Mouse (Mus musculus) right cerebral cortex, postnatal 25 days (tissue): ENCODE measurements around the gene Ric1.

Experiments
- DNase-seq: peaks from one replicate; pipeline ENCODE4 v3.0.0; 2022

Gene Ric1

DNA sequence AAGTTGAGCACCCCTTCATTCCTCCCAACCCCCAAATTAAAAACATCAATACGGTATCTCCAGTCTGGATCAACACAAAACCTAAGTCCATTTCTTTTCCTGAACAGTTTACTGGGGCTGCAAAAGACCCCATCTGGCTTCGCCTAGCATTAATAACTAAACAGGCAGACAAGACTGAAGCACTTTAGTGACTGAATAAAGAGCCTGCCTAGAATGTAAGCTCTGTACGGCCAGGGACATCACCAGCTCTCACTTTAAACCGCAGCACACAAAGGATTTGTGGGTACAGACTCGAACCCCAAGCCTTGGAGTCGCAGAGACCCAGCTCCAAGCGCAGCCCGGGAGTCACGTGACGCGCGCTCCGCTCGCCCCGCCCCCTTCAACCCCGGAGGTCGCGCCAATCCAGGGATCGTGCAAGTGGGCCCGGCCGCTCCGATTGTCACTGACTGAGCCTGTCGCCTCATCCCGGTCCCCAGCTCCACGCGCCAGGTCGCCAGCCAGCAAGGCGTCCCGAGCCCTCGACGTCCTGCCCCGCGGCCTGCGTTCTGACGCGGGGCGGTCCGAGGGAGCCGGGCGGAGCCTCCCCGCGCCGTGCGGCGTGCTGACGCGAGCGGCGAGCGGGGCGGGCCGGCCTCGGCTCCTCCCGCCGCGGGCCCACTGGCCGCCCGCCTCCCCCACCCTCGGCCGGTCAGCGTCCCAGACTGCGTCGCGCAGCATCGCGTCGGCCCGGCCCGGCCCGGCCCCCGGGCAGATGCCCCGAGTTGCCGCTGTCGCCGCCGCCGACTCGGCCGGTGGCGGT is at the start of gene Ric1:
Gene Ric1 (plus strand): TSS at position 646 of the 799 bp plus-strand sequence.
- DNase-seq = peak; percentile 92

DNA sequence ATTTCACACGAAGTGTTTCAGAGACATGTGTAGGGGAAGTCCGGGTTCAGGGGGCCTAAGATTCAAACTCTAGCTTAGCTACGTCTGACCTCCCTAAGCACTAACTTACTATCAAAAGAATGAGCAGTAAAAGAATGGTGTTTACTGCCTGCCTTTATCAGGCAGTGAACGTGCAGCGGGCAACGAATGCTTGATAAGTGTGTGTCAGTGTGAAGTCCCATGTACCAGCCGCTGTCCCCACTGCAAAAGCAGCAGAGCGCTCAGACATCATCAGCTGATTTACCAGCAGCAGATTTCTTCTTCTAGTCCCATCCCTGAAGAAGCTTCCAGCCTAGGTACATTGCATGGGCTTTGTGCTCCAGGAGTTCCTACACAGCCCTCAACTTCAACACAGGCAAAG is 49.7 kb upstream of the Ric1 start:
- DNase-seq = no peak

DNA sequence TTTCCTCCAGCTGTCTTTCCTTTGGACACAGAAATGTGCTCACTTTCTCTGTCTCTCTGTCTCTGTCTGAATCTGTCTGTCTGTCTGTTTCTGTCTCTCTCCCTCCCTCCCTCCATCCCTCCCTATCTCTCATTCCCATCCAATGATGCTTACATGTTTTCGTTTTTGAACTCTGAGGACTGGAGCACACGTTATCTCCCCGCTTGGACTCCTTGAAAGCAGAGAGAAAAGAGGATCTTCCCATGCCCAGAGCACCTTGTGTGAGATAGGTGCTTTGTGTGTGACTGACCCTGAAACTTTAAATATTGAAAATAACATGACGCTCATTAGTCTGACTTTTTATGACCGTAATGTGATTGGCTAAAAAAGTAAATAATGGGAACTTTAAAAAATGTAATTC is 49.1 kb upstream of the Ric1 start:
- DNase-seq = no peak

DNA sequence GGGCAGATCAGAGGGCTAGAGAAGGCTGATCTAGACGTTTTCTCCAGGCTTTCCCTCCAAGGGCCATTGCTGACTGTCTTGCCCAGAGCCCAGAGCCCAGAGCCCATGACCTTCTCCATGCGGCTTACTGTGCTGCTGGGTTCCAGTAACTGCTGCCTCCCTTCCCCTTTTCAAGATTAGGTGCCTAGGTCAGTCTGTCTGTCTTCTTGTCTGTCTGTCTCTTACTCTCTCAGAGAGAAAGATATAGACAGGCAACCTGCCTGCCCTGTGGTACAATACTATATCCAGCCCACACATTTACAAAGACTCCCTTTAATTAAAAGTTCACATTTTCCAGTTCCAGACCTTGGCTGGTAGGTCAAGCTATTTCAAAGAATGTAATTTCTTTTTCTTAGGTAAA is 47.3 kb upstream of the Ric1 start:
- no peak for DNase-seq

DNA sequence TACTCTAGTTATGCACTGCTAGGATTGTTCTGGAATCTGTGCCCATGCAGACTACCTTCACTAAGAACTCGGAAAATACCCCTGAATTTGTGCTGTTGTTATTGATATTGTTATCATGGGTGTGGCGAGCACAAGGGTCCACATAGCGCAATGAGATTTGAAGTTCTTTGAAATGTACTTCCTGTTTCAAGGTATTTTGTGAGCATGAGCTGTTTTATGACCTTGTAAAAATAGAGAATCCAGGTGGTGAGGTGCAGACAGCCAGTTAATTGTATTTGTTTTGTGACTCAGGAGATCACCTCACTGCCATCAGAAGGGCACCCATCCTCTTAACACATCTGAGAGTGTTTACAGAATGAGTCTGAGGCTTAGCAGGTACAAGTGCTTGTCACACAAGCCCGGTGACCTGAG is 46.9 kb upstream of the Ric1 start:
- DNase-seq = no peak

DNA sequence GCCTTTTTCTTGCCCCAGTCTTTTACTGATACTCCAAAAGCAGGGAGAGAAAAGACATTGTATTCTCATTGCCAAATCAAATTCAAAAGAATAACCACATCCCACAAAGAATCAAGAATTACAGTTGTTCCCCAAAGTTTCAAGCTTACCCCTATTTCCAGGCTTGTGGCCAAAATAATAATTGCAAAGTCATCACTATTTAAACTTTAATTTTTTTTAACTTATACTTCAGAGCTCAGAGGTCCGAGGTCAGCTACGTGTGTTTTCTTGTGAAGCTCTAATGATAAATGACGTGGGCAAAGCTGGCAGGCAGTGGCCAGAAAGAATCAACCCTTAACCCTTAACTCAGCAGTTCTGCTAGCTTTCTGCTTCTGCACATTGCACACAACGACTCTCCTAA is 43.5 kb upstream of the Ric1 start:
- DNase-seq = no peak

DNA sequence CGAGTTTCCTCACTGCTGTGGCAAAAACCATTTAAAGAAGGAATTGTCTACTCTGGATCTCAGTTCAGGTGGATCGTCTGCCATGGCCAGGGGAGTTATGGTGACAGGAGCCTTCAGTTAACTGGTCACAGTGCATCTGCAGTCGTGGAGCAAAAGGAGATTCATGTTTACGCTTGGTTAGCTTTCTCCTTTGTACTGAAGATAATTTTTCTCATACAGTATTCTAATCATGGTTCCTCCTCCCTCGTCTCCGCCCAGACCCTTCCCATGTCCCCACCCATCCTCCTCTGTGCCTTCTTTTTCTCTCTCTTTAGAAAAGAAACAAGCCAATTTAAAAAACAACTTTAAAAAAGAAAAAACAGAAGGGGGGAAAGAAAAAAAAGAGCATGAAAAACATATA is 40.5 kb upstream of the Ric1 start:
- no peak for DNase-seq

DNA sequence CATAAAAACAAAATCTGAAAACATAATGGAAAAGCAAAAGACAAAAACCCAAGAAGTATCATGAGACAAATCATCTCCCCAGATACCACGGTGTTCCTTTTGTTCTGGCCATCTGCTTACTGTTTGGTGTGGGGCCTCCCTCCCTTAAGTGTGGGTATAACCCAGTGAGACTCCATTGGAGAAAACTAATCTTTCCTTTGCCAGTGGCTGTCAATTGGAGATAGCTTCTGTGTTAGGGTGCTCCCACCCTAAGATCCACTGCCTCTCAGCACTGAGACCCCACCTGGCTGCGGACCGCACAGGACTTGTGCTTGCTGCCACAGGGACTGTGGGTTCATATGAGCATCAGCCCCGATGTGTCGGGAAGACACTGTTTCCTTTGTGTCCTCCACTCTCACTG is 39.9 kb upstream of the Ric1 start:
- DNase-seq = no peak

DNA sequence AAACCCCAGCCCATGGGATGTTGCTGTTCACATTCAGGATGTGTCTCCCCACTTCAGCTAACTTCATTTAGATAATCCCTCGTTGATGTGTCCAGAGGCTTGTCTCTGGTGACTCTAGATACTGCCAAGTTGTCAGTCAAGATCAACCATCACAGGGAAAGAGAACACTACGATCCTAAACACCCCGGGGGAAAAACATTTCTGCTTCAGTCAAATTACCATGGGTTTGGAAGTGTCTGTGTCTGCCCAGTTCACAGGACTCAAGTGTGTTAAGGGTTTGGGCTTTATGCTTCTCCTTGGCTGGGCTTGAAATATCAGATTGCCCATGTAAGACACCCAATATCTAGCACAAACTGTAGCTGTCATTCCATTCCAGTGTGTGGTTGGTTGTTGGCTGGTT is 39.4 kb upstream of the Ric1 start:
- no peak for DNase-seq

DNA sequence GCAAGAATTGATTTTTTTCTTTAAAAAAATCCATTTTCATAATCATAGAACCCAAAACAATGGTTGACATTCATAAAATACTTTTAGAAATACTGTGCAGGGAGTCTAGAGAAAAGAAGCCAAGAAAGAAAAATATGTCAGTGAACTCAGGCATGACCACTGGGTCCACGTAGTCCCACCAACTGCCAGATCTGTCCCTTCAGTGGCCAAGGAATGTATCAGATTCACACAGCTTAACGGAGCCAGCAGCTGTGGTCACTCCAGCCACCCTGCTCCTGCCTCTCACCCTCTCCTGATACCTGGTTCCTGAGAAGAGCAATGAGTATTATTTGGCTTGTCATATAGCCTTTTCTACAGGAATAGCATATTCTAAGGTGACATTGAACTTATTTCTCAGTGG is 38.7 kb upstream of the Ric1 start:
- DNase-seq = no peak

DNA sequence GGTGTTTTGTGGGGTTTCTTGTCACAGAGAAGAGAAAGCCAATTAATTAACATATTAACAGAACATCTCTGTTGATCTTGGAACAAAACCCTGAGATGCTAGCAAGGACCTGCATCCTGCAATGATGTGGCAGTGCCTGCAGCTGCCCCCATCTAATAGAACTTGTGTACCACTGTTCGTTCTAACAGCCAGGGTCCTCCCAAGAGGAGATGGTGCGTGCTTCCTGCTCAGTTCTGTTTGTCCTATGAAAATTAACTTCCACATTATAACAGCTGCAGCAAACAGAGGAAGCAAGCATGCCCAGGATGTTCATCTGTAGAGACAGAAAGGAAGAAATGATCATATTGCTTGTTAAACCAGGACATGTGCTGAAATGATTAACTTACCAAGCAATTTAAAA is 37.5 kb upstream of the Ric1 start:
- DNase-seq = no peak

DNA sequence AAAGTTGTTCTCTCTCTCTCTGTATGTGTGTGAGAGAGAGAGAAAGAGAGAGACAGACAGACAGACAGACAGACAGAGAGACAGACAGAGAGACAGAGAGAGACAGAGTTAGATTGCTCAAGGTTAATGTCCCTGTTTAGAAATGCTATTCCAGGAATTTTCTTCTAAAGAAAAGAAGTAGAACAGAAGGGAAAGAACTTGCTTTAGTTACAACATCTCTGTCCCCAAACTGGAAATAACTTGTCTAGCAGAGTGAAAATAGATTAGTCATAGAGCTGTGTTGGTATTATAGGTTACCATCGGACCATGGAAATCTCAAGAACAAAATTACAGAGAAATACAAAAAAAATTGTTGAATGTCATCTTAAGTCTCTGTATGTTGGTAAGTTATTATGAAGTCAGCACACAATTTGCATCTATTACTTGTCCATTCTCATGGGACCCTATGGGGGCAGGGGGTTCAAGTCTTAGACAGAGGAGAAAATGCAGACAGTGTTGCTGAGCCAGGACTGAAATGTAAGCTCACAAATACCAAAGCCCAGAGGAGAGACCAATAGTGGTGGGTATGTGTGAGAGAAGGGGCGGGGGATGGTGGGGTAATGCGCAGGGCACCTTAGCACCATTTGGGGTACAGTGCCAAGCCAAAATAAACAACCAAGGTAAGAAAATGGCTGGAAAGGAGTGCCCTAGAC is 36.7 kb upstream of the Ric1 start:
- DNase-seq = no peak

DNA sequence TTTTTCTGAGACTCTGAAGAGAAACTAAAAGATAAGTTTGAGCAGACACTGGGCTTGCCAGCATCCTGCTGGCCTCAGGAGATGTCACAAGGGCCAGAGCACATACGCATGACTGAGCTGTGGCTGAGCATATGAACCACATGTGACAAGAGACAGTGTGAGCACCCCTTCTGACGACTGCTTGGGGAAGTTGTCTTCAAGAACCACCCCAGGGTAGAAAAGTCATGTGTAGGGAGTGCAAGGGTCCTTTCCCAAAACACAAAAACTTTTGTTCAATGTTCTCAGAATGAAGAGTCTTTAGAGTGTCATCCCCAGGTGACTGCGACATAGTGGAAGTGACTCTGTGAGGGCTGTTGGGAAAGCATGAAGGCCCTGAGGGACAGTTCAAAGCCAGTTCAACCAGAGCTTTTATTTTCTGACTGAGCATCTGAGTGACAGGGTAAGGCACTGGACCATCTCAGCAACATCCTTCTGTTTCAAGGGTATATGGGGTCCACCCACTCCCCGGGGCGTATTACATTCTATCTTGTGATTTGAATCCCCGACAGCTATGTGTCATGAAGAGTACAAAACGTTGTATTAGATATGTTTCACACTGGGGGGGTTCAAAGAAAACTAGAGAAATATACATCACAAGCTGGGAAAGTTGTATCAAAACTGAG is 35.4 kb upstream of the Ric1 start:
- no peak for DNase-seq

DNA sequence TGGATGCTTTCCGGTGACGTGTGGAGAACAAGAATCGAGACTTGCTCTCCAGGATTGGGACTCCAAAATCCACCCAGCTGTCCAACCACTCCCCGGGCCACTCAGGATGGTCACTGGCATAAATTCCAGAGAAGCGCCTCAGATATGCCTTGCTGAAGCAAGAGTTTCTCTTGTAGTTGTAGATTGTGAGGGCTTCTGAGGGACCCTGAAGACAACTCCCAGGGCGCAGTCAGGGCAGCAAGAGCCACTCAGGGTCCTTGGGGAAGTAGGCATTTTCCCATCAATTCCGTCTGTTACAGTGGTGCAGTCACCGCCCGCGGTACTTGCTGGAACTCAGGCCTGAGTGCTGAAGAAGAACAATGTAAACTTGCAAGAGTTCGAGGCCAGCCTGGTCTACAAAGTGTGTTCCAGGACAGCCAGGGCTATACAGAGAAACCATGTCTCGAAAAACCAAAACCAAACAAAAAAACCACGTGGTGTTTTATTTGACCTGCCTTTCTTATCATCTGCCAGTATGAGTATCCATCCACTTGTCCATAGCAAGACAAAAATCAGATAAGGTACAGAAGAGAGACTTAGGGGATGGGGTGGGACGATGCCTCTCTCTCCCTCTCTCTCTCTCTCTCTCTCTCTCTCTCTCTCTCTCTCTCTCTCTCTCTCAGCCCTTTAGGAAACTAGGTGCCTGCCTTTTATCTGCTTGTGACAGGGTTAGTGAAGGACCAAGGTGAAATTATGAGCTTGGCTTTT is 34.6 kb upstream of the Ric1 start:
- no peak for DNase-seq

DNA sequence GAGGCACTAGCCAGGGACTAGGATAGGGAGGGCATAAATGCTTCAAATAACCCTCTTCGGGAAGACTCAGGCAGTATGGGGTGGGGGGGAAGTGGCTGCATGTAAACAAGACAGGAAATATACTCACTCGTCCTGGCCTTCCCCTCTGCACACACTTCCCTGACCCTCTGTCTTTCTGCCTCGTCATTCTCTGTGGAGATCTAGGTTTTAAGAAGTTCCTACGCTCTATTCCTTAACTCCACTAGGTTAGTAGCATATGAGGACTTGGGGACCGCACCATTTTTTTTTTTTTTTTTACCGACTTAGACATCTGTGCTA is 34.0 kb upstream of the Ric1 start:
- no peak for DNase-seq

DNA sequence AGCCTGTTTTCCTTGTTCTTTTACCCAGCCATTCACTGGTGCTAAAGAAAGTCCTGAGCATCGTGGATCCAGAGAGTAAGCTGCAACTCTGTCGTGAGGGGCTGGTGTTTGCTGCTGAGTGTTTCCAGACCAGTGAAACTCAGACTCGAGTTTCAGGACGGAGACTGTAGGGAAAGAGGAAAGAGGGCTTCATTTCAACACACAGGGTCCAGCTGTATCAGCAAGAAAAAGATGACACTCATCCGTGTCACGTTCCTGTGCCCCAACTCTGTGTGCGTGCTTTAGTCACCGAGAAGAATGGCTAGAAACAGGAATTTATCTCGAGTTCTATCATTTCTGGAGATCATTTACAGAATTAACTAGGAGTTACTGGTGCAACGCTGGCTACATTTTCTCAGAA is 33.7 kb upstream of the Ric1 start:
- DNase-seq = no peak

DNA sequence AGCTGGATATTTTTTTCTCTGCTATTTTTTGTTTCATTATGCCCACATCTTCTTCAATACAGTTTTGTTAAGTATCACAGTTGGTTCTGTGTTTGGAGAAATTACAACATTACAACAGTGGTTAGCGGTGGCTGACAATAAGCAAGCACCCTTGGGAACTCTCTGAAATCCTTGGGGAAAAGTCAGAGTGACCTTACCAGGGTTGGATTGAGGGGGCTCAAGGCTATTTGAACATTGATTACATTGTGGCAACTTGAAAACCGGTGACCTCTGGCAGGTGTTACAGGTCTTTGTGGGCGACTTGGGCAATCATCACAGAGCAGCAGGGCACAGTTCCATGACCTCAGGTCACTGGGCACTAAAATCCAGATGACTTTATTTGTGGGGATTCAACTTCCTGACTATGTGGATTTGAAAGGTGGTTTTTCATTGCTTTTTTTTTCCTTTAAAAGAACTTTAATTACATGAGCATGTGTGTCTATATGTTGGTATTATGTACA is 32.2 kb upstream of the Ric1 start:
- no peak for DNase-seq

DNA sequence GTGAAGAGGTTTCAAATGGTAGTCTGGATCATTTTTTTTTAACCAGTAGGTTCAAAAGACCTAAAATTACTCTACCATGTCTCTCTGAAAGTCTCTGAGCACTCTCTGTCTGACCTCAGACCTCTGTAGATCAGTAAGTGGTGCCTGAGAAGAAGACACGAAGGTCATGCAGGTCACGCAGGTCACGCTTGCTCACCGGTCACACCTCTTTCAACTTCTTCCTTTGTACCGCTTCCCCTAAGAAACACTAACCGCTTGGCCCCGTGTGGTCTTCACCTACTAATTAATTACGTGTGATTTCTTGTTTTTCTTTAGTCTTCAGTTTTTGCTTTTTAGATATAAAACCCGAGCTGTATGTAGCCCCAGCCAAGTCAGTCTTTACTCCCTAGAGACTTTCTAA is 30.6 kb upstream of the Ric1 start:
- DNase-seq = no peak

DNA sequence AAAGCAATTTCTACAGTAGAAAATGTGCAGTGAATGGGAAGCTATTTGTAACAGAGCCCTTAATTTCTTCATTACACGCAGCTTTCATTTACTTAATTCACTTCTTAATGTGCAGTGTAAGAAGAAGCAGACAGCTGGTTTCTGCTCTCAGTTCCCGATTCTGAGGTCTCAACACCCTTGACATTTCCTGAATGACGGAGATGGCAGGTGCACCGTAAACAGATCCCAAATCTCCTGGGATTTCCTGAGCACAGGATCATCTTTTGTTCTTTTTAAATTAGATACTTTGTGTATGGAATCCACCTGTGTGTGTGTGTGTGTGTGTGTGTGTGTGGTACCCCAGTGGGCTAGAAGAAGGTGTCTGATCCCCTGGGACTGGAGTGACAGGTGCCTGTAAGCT is 27.6 kb upstream of the Ric1 start:
- no peak for DNase-seq

DNA sequence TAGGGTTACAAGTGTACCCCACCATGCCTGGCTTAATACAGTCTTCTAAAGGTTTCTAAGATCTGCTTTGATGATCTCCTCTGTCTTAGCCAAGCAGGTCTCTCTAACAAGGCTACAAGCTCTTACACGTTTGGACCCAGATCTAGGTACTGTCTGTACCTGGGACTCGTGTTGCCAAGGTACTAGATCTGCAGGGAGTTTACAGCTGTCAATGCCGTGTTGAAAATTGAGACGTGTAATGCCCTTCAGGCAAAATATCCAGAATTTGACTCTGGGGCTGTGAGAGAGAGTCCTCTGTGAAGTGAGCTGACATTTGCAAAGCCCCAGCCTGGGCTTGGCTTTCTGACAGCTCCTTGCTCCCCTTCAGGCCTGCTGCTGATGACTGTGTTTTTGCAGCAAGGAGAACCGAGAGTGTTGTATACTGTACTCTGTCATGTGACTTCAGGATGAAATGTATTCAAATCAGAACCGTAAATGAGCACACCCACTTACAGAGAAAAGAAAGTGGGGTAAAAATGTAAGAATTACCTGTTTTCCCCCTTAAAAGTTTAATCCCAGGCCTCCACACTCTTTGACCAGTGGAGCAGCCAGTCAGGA is 26.0 kb upstream of the Ric1 start:
- DNase-seq = no peak

DNA sequence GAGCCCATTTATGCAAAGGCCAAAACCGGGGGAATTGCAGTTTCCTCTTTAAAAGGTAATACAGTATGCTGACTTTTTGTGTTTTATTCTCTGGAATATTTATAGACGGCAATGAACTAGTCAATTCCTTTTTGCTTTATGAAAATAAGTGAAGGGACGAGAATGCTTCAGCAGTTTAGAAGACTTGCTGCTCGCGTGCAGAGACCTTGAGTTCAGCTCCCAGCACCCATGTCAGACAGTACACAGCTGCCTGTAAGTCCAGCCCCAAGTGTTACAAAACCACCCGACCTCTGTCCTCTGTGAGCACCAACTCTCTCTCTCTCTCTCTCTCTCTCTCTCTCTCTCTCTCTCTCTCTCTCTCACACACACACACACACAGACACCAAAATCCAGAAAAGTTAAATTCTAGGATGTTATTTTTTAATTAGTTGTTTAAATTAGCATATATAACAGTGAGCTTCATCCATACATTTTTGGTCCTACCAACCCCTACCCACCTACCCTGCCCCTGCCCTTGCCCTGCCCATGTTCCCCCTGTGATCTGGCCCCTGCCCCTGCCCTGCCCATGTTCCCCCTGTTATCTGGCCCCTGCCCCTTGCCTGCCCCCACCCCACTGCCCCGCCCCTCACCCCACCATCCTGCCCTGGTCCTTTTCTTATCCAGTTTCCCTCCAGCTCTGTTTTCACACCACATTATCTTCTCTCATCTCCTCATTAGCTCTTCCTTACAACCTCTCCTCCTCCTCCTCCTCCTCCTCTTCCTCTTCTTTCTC is 25.1 kb upstream of the Ric1 start:
- DNase-seq = no peak

DNA sequence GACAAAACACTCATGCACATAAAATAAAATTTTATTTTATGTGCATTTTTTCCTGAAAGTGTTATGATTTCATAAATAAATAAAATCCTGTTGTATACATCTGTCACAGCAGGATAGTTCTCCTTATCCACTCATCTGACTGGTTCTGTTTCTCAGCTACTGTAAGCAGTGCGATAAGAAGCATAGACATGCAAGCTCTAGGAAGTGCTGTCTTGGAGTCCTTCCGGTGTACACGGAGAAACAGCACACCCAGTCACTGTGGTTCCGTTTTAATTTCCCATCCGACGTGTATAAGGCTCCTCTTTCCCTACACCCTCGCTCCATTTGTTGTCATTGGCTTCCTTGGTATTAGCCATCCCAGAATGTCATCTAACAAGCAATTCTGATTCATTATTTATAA is 24.2 kb upstream of the Ric1 start:
- DNase-seq = no peak
